Mouse (Mus musculus): ENCODE results near the gene Sall2.

Gene Sall2

DNA sequence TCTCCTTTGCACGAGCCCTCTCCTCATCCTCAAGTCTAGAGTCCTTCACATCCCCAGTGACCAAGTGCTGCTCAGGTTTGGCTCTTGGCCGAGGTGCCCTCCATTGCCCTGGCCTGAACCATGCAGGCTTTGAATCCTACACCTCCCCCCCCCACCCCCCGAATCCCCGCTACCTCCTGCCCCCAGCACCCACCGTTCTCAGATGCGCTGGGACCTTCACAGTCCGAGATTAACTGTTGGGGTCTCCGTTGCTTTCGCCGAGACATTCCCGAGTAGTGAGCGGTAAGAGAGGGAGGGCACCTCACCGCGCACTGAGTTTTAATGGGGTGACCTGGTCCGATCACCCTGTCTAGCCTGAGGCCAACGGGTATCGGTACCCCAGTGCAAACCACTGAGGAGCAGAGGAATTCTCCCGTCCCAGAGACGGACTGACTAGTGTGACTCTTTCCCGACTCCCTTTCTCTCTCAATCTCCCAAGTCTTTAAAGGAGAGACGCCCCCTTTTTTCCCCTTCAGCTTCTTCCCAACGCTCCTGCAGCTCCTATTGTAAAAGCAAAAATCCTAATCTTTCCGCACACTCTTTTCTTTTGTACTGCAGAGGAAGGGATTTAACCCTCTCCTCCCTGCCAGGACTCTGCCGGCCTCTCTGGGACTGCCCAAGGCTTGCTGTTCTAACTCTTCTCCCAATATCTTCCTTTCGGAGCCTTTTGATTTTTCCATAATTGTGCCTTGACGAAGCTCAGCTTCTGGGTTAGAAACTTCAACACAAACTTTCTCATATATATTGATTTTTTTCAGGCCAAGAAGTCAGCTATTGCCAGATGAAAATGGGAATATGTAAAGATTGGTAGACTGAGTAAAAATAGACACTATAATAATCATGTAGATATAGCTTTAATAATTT, at the start of gene Sall2:
TSS of gene Sall2 (minus strand) at position 853 of the 903 bp plus-strand sequence.
- WGBS: 4% methylated on average over 26 of the region's 26 CpGs

DNA sequence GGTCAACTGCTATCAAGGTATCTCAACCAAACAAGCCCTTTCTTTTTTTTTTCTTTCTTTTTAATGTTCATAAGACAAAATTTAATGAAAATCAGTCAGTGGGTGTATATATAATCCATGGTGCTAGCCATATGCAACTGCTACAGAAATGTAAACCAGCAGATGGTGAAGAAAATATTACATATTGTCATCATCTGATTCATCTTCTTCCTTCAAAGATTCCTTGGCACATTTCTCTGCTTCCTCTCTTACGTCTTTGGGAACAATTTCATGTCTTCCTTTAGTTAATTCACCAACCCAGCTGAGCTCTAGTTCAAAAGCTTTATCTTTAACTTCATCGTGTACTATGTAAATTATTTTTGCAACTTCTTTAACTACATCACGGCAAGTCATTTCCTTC, 40.2 kb upstream of the Sall2 start:
- 49% methylated on average over 3 of the region's 3 CpGs for WGBS

DNA sequence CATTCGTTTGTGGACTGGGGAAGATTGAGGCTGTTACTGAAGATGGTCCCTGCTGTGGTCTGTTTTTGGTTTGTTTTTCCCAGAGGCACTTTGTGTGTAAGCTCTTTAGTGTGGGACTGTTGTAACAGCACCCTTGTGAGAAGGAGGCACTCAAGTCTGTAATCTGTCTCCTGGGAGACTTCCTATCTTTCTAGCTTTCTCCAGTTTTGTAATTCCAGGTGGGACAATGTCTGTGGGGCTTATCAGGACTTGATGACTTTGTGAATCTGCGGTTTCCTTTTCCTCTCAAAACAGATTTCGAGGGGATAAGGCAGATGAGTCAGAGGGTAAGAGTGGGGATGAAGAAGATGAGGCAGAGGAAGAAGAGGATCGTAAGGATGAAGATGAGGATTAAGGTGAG, 27.7 kb upstream of the Sall2 start, which contains the start of gene Olfr1513:
TSS of gene Olfr1513 (minus strand) at position 101 of the 400 bp plus-strand sequence.
- 81% methylated on average over 4 of the region's 4 CpGs for WGBS

- 52% methylated on average over 6 of the region's 6 CpGs for WGBS
Observed at GRCm38 (mm10) chr14:52339512-52339852, 10.9 kb upstream of the Sall2 start.

DNA sequence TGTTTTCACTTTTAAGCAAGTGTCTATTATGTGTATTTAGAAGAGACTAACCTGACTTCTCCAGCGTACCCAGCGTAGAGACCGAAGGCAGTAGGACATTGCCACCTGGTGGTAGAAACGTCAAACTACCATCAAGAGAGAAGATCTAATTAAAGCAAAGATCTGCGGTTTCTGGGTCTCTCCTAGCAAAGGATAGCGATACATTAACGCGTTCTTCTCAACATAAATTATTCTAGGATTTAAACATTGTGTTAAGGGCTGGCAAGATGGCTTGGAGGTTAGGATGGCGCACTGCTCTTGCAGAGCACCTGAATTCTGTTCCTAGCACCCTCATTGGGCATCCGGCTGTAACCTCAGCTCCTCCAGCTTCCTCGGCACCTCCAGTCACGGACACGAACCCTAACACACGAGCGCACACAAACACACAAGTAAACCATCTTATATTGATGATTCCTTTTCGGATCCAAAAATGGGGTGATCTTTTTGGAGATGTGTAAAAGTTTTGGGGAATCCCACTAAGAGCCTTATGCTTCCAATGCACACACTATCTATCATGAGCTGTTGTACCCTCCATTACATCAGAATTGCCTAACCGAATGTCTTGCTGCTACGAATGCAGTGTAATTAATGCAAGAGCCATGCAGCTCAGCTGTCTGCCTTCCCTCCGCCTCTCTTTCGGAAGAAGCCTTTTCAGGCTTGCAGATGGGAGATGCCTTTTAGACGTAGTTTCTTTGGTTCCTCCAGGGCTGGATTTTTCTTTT, 10.4 kb upstream of the Sall2 start:
- WGBS: 9% methylated on average over 21 of the region's 21 CpGs

- WGBS: 72% methylated on average over 3 of the region's 3 CpGs
Observed at GRCm38 (mm10) chr14:52332171-52332570, 3.6 kb upstream of the Sall2 start.

DNA sequence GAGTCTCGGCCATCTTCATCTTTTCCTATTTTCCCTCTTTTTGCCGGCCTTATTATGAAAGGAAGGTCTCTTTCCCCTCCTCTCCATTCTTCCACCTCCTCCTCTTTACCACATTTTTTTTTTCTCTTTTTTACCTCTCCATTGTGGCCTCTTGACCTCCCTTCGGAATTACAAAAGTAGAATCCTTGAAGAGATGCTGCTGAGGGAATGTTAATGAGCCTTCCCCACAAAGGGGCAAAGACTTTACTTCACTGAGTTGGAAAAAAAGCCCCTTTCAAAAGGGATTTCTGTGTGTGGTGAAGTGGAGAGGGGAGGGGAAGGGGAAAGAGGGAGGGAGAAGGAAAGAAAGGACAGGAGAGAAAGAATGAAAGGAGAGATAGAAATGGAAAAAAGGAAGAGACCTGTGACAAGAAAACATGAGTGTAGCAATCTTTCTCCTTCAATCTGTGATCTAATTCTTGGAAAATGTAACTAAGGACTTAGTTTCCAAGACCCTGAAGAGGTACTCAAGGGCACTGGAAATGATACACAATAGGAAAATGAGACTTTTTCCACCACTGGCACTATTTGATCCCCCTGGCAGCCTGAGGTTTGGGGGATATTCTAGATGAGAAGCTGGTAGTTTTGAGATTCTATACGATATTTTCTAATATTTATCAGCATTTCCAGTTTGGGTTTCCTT, 2.6 kb upstream of the Sall2 start:
- 43% methylated on average over 4 of the region's 4 CpGs for WGBS

GRCm38 (mm10) chr14:52327375-52327901, 1.1 kb downstream of the Sall2 start:
- WGBS: 5% methylated on average over 14 of the region's 14 CpGs

DNA sequence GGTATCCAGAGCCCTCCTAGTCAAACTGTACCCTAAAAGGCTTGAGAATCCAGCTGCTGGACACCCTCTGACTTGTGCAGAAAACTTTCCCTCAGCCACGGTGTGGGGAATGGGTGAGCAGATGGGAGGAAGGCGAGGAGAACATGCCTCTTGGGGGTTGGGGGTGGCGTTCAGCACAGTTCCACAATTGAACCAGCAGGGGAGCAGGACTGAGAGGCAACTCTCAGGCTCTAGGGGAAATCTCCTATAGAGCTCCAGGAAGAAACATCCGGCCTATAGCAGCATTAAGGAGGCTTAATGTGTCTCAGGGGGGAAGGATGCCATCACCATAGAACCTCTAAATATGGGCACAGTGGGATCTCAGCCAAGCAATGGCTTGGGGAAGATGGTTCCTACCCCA, 2.7 kb downstream of the Sall2 start:
- 13% methylated on average over 4 of the region's 4 CpGs for WGBS

DNA sequence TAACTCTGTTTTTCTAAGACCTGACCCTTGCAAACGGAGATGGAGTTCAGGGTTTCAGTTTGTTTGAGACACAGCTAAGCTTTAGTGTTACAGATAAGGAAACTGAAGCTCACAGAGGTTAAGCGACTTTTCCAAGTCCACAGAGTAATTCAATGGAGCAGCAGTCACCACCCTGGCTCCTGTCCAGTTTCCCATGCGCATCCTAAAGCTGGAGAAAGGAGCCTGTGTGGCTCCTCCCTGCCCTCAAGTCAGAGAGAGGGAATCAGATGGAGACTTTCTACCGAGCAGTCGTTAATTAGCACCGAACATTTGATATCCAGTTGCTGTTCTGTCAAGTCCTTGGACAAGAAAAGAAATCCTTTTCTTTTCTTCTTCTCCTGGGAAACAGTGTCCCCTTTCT, 9.2 kb downstream of the Sall2 start:
- 37% methylated on average over 6 of the region's 6 CpGs for WGBS

DNA sequence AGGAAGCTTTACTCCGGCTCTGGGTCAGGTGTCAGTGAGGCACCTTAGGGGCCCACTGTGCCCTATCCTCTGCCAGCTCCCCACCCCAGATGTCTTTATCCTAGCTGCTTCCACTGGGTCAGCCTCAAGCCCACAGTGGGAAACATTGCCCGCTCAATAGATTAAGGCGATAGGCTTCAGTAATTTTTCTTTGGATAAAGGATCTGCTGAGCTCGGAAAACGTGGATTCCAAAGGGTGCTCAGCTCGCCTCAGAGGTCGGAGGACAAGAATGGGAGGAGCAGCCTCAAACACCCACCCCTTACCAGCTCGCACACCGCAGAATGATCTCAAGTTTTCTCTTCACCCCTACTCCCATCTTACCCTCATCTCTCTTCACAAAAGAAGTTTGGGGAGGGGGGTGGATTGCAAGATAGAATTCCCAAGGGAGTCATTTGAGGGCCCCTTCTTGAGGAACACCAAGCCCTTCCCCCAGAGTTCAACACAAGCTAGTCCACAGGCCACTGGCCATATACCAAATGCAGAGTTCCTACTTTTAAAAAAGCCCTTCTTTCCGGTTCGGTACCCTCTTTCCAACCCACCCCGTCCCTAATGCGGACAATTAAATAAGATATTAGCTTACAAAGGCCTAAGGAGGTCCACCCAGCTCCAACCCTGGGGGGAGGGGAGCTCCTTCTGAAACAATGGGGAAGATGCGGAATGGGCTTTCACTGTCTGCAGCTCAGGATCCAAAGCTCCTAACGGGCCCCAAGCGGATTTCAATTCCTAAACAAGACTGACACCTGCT, 11.9 kb downstream of the Sall2 start:
- 18% methylated on average over 16 of the region's 16 CpGs for WGBS

- WGBS: under 1% methylated on average over 34 of the region's 41 CpGs
Observed at GRCm38 (mm10) chr14:52315792-52316440, 12.6 kb downstream of the Sall2 start.

DNA sequence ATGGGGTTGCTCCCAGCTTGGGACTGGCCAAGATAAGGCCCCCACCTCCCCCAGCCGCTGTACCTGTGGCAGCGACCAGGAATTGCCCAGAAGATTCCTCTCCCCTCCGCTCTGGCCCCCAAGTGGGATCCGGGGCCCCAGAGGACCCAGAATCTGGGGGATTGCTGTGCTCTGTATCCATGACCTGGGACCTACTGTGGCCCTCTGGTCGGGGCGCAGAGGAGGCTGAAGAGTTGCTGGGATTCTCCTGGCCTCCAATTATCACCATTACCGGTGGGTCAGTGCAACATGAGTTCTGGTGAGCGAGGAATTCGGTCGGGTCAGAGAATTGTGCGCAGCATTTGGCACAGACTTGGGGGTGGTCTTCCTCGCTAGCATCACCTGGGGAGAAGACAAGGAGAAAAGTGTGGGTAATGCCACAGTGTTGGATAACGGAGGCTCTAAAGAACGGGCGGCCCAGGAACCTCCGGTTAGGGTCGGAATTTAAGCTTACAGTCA, 13.2 kb downstream of the Sall2 start:
- WGBS: 10% methylated on average over 17 of the region's 17 CpGs

DNA sequence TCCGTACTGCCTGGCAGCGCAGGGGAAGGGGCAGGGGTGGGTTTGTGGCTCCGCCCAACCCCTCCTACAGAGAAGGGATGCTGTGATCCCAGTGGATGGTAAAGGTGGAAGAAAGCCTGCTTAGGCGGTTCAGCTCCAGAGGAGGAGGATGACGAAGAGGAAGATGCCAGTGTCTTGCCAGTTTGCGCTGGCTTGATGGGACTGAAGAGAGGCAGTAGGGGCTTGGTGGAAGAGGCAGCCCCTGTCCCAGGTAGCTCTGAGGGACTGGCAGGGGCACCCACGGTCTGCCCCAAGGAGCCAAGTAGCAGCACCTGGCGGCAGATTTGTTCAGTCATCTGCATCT, 13.8 kb downstream of the Sall2 start:
- WGBS: 66% methylated on average over 8 of the region's 8 CpGs

DNA sequence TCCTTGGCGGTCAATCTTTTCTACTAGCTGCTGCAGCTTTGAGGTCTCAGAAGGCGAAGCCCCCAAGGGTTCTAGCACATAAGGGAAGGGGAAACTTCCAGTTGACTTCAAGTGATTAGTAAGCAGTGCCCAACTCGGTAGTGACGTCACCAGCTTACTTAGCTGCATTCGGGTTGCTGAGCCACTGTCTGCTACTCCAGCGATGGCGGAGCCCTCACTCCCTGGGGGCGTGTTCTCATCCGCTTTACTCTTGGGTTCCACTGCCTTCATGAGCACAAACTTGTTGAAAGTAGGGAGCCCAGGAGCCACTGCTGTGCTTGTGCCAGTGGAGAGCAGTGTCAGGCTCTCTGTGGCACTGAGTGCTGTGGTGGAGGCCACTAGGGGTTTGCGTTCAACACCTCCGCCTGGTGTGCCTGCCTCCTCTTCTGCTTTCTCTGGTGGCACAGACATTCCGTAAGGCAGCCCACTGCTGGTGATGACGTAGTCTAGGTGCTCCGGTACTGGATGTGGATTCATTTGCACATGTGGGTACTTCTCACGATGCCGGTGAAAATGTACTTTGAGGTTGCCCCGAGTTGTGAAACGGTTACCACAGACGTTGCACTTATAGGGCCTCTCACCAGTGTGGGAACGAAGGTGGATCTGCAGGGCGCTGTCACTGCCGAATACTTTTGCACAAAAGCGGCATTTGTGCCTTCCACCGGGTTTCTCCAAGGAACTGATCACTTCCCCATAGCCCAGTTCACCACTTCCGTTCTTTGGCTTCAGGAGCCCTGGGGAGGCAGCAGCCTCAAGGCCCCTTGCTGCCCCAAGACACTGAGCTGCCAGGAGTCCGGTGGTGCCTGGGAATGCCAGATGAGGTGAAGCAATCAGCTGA, 14.4 kb downstream of the Sall2 start:
- 78% methylated on average over 26 of the region's 26 CpGs for WGBS

DNA sequence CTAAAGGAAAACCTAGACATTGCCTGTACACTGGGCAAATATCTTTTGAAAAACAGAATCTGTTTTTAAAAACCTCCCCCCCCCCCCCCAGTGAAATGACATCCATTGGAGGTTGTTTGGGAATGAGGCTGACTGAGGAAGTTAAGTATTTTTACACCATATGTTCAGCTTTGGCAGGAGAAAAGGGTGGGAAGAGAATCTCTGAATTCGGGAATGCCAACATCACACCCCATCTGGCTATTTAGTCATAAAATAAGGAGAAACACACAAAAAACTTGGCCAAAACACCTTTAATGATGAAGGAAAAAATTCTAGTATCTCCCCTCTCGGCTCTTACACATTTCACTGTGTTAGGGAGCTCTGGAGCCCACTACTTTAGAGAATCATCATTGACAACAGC, 17.7 kb downstream of the Sall2 start:
- 47% methylated on average over 2 of the region's 2 CpGs for WGBS

DNA sequence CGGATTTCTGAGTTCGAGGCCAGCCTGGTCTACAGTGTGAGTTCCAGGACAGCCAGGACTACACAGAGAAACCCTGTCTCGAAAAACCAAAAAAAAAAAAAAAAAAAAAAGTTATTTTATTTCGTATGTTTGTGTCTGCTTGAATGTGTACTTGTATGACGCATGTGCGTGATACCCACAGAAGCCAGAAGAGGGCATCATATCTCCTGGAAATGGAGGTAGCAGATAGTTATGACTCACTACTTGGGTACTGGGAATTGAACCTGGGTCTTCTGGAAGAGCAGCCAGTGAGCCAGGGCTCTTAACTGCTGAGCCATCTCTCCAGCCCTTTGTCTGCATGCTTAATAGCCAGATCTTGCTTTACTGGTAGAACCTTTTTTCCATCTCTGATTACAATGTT, 18.2 kb downstream of the Sall2 start:
- 91% methylated on average over 6 of the region's 6 CpGs for WGBS

DNA sequence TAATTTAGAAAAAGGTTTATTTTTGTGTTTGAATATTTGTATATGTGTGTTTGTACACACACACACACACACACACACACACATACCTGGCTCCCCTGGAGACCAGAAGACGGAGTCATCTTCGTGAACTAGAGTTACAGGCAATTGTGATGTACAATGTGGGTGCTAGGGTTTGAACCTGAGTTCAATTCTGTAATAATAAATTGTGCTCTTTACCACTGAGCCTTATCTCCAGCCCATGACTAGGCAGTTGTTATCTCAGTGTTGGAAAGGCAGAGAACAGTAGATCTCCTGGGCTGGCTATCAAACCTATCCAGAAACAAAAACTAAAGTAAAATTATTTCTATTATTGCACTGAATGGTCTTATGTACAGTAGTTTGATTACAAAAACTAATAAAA, 22.5 kb downstream of the Sall2 start:
- 98% methylated on average over 2 of the region's 2 CpGs for WGBS

DNA sequence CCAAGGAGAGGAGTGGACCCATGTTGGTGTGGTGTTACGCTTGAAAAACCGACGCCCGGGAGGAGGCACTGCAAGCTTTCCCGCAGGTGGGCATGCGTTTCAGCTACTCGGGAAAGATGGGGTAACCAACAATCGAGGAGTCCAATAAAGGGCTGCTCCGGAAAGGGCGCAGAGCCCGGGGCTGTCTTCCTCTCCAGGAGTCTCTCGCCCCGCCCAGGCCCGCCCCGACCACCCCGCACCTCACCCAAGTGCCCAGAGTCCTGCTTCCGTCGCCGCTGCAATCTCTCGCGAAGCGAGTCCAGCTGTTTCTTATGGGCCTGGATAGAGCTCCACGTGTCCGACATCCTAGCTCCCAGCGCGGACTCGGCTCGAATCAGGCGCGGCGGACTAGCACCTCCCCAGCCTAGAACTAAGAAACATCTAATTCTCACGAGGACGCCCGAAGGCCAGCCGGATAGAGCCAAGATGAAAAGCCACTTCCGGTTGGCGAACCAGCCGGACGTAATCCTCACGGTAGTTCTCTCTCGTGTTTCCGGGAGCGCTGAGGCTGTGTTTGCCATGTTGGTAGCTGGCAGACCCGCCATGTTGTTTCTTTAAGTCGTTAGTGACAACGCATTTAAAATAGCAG, 23.8 kb downstream of the Sall2 start, which contains the start of gene Mettl3:
TSS of gene Mettl3 (minus strand) at position 485 of the 628 bp plus-strand sequence.
- under 1% methylated on average over 46 of the region's 46 CpGs for WGBS

Data from cerebral cortex, adult 2 months (tissue).